Mouse (Mus musculus) erythroblast, embryonic 14.5 days (primary cell): ENCODE results near the gene Nectin1.

ENCODE experiments used
- GATA1 ChIP-seq: IDR thresholded peaks from 2 replicates; pipeline ENCODE4 v1.6.1; 2012; ENCODE audit warnings: low read length, inconsistent platforms, mixed read lengths
- TAL1 ChIP-seq: IDR thresholded peaks from 3 replicates; pipeline ENCODE4 v1.6.1; 2012; ENCODE audit warnings: low read length, inconsistent platforms, mixed read lengths

DNA sequence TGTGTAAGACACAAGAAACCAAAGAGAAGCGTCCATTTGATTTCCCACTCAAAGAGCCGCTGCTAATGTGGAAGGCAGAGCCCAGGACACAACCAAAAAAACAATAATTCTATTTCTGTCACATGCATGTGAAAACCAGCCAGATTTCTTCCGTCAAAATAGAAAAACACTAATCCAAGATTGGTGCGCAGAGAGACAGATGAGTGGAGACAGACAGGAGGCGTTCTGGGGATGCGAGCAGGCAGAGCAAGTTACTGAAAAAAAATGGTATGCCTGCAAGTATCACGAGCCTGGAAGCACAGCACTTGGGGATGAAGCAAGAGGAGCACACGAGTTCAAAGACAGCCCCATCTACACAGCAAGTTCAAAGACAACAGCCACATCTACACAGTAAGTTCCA, 106.5 kb downstream of the Nectin1 start:
- no peak for TF ChIP-seq TAL1
- no peak for TF ChIP-seq GATA1
